Mouse (Mus musculus) heart, embryonic 15.5 days (tissue): ENCODE results near the gene Poldip2. TPM values are rescaled to one million over a fixed set of nuclear protein-coding genes. Genes with fewer than 3 reads are reported as not detected.

Experiments
- ATAC-seq: fragments of 200-750 bp; cut with Nextera tagmentation; replicated peaks from 2 replicates; pipeline ENCODE4 v1.8.0; 2017; ENCODE audit warnings: low read depth, moderate TSS enrichment; ENCODE audit not compliant: insufficient number of reproducible peaks, insufficient read depth, low FRiP score
- H3K27ac ChIP-seq: fragments of 300-500 bp; sonication (generic); 2 replicates; pipeline ENCODE4 v1.5.1; 2015; ENCODE audit warnings: mild to moderate bottlenecking, inconsistent platforms
- H3K27me3 ChIP-seq: fragments of 300-500 bp; sonication (generic); 2 replicates; pipeline ENCODE4 v1.6.1; 2015; ENCODE audit warnings: inconsistent platforms
- H3K36me3 ChIP-seq: fragments of 300-500 bp; sonication (generic); 2 replicates; pipeline ENCODE4 v1.6.1; 2015; ENCODE audit warnings: mild to moderate bottlenecking, inconsistent platforms
- H3K4me1 ChIP-seq: fragments of 300-500 bp; sonication (generic); replicated peaks from 2 replicates; pipeline ENCODE4 v1.6.1; 2015; ENCODE audit warnings: inconsistent platforms
- H3K4me2 ChIP-seq: fragments of 300-500 bp; sonication (generic); 2 replicates; pipeline ENCODE4 v1.6.1; 2015; ENCODE audit warnings: inconsistent platforms, mild to moderate bottlenecking, moderate library complexity
- H3K4me3 ChIP-seq: fragments of 300-500 bp; sonication (generic); 2 replicates; pipeline ENCODE4 v1.5.1; 2015; ENCODE audit warnings: mild to moderate bottlenecking, inconsistent platforms
- H3K9ac ChIP-seq: fragments of 300-500 bp; sonication (generic); 2 replicates; pipeline ENCODE4 v1.6.1; 2015; ENCODE audit warnings: mild to moderate bottlenecking, inconsistent platforms
- H3K9me3 ChIP-seq: fragments of 300-500 bp; sonication (generic); replicated peaks from 2 replicates; pipeline ENCODE4 v1.6.1; 2016; ENCODE audit warnings: inconsistent platforms
- WGBS: fragments of 180-500 bp; shearing (Covaris S2); methylation state at CpG from one replicate; pipeline ENCODE4 v1.1.7; 2015; ENCODE audit warnings: mixed read lengths; 5-methylcytosine and 5-hydroxymethylcytosine counted together
- polyA plus RNA-seq: library from polyadenylated mRNA; unstranded; fragments of >200 nt; fragmentation: Nextera tagmentation; extraction: Ambion mirVana; gene quantifications from 2 replicates; pipeline ENCODE4 v1.2.1, GENCODE M21; 2015

Poldip2 gene
- polyA plus RNA-seq: 157 and 162 TPM in 2 replicates

GRCm38 (mm10) chr11:78512025-78512957 is at the start of gene Poldip2, which contains the start of gene Tmem199:
Poldip2 (plus strand) TSS chr11:78512193.
Tmem199 (minus strand) TSS chr11:78512172.
- peak; percentile 96 for ATAC-seq
- H3K36me3 ChIP-seq: peaks cover 51% of the 10 kb centered on the region
- under 1% methylated on average over 56 of the region's 67 CpGs for WGBS

GRCm38 (mm10) chr11:78462669-78463068 is 49.3 kb upstream of the Poldip2 start:
- H3K4me2 ChIP-seq: no peak overlapping the region
- WGBS: 74% methylated on average over 5 of the region's 5 CpGs
- no peak overlapping the region for H3K9ac ChIP-seq
- no peak for ATAC-seq
- no peak overlapping the region for H3K4me3 ChIP-seq
- H3K36me3 ChIP-seq: no peaks in the 10 kb centered on the region
- H3K9me3 ChIP-seq: no peaks in the 10 kb centered on the region
- peaks cover 14% of the 10 kb centered on the region for H3K4me1 ChIP-seq
- H3K27me3 ChIP-seq: no peaks in the 10 kb centered on the region; the same call in 1 of the 2 replicates
- H3K27ac ChIP-seq: no peak overlapping the region

More at GRCm38 (mm10) chr11:78512025-78512957, at the start of gene Poldip2, which contains the start of gene Tmem199:
- peak within 1 kb of the TSS; percentile 87 for H3K27ac ChIP-seq
- H3K4me1 ChIP-seq: peaks cover 15% of the 10 kb centered on the region
- H3K9ac ChIP-seq: peak within 1 kb of the TSS; percentile 99
- H3K27me3 ChIP-seq: no peaks in the 10 kb centered on the region
- peak within 1 kb of the TSS; percentile 91 for H3K4me2 ChIP-seq
- H3K9me3 ChIP-seq: no peaks in the 10 kb centered on the region
- H3K4me3 ChIP-seq: peak within 1 kb of the TSS; percentile 91

GRCm38 (mm10) chr11:78463286-78464036 is 48.5 kb upstream of the Poldip2 start:
- no peak overlapping the region for H3K4me3 ChIP-seq
- H3K9ac ChIP-seq: no peak overlapping the region
- no peak for ATAC-seq
- no peaks in the 10 kb centered on the region for H3K9me3 ChIP-seq
- WGBS: 40% methylated on average over 13 of the region's 13 CpGs
- no peak overlapping the region for H3K4me2 ChIP-seq
- no peaks in the 10 kb centered on the region for H3K27me3 ChIP-seq
- H3K4me1 ChIP-seq: peaks cover 14% of the 10 kb centered on the region
- no peak overlapping the region for H3K27ac ChIP-seq
- H3K36me3 ChIP-seq: no peaks in the 10 kb centered on the region

GRCm38 (mm10) chr11:78465116-78465515 is 46.9 kb upstream of the Poldip2 start:
- H3K27me3 ChIP-seq: no peaks in the 10 kb centered on the region
- peak overlapping the region; percentile 67 for H3K4me3 ChIP-seq
- H3K4me2 ChIP-seq: peak overlapping the region; percentile 89
- peaks cover 14% of the 10 kb centered on the region for H3K4me1 ChIP-seq
- no peak for ATAC-seq
- no peak overlapping the region; the same call in 1 of the 2 replicates for H3K27ac ChIP-seq
- WGBS: 46% methylated on average over 9 of the region's 9 CpGs
- H3K36me3 ChIP-seq: no peaks in the 10 kb centered on the region
- no peaks in the 10 kb centered on the region for H3K9me3 ChIP-seq
- peak overlapping the region; percentile 70 for H3K9ac ChIP-seq

GRCm38 (mm10) chr11:78465568-78466180 is 46.3 kb upstream of the Poldip2 start, which contains the start of gene Slc46a1:
Slc46a1 (plus strand) TSS chr11:78465697.
- H3K27me3 ChIP-seq: no peaks in the 10 kb centered on the region
- peak within 1 kb of the TSS; percentile 88 for H3K27ac ChIP-seq
- H3K9me3 ChIP-seq: no peaks in the 10 kb centered on the region
- under 1% methylated on average over 41 of the region's 41 CpGs for WGBS
- peak; percentile 93 for ATAC-seq
- peak within 1 kb of the TSS; percentile 67 for H3K4me3 ChIP-seq
- H3K4me1 ChIP-seq: peaks cover 14% of the 10 kb centered on the region
- H3K9ac ChIP-seq: peak within 1 kb of the TSS; percentile 70
- H3K4me2 ChIP-seq: peak within 1 kb of the TSS; percentile 89
- H3K36me3 ChIP-seq: no peaks in the 10 kb centered on the region

GRCm38 (mm10) chr11:78466242-78466912 is 45.6 kb upstream of the Poldip2 start:
- peak overlapping the region; percentile 88 for H3K27ac ChIP-seq
- H3K9ac ChIP-seq: peak overlapping the region; percentile 70
- H3K4me2 ChIP-seq: peak overlapping the region; percentile 89
- H3K4me1 ChIP-seq: peaks cover 14% of the 10 kb centered on the region
- H3K4me3 ChIP-seq: peak overlapping the region; percentile 67
- H3K36me3 ChIP-seq: no peaks in the 10 kb centered on the region
- no peaks in the 10 kb centered on the region for H3K27me3 ChIP-seq
- no peaks in the 10 kb centered on the region for H3K9me3 ChIP-seq
- WGBS: 70% methylated on average over 23 of the region's 23 CpGs
- ATAC-seq: 0 out of 2 replicates have a peak, but pooled peaks have one; percentile 11

- H3K4me2 ChIP-seq: no peak overlapping the region
- H3K4me1 ChIP-seq: peaks cover 14% of the 10 kb centered on the region
- no peaks in the 10 kb centered on the region for H3K9me3 ChIP-seq
- H3K9ac ChIP-seq: no peak overlapping the region
- H3K27ac ChIP-seq: no peak overlapping the region
- 58% methylated on average over 7 of the region's 7 CpGs for WGBS
- ATAC-seq: no peak
- H3K4me3 ChIP-seq: no peak overlapping the region
- no peaks in the 10 kb centered on the region for H3K36me3 ChIP-seq
- H3K27me3 ChIP-seq: no peaks in the 10 kb centered on the region
Observed at GRCm38 (mm10) chr11:78467515-78467914, 44.5 kb upstream of the Poldip2 start.

- Histone ChIP-seq H3K27me3 (no peaks in the 10 kb centered on the region), H3K4me3 (no peak overlapping the region), H3K4me1 (peaks cover 14% of the 10 kb centered on the region)
Observed at GRCm38 (mm10) chr11:78467932-78468331, 44.1 kb upstream of the Poldip2 start.

GRCm38 (mm10) chr11:78471326-78472103 is 40.5 kb upstream of the Poldip2 start:
- WGBS: 78% methylated on average over 10 of the region's 10 CpGs
- Histone ChIP-seq H3K4me2 (no peak overlapping the region), H3K9ac (no peak overlapping the region), H3K36me3 (no peaks in the 10 kb centered on the region), H3K4me3 (no peak overlapping the region), H3K9me3 (no peaks in the 10 kb centered on the region), H3K4me1 (peaks cover 4% of the 10 kb centered on the region), H3K27ac (no peak overlapping the region), H3K27me3 (no peaks in the 10 kb centered on the region)
- ATAC-seq: no peak

More at GRCm38 (mm10) chr11:78467932-78468331, 44.1 kb upstream of the Poldip2 start:
- no peak for ATAC-seq
- Histone ChIP-seq H3K36me3 (no peaks in the 10 kb centered on the region), H3K9me3 (no peaks in the 10 kb centered on the region), H3K27ac (no peak overlapping the region), H3K4me2 (no peak overlapping the region), H3K9ac (no peak overlapping the region)
- 35% methylated on average over 3 of the region's 3 CpGs for WGBS

- no peaks in the 10 kb centered on the region for H3K36me3 ChIP-seq
- no peaks in the 10 kb centered on the region for H3K4me1 ChIP-seq
- H3K4me3 ChIP-seq: no peak overlapping the region
- WGBS: 64% methylated on average over 3 of the region's 3 CpGs
- H3K27me3 ChIP-seq: no peaks in the 10 kb centered on the region
- no peaks in the 10 kb centered on the region for H3K9me3 ChIP-seq
- no peak for ATAC-seq
- no peak overlapping the region for H3K27ac ChIP-seq
- H3K9ac ChIP-seq: no peak overlapping the region
- H3K4me2 ChIP-seq: no peak overlapping the region
Observed at GRCm38 (mm10) chr11:78475289-78475688, 36.7 kb upstream of the Poldip2 start.
